Comparison of ENCODE assay signal across 8 mouse cellular contexts in genomic region chr8:72177346-72177925, GRCm38 (mm10). TPM values are rescaled to one million over a fixed set of nuclear protein-coding genes. Genes with fewer than 3 reads are reported as not detected.
DNase-seq lines count a peak whose midpoint lies in the region.

No protein-coding gene starts in this region.

- DNase-seq in left cerebral cortex, adult 18-20 months (ENCODE audit: low spot score in 2 of 2), result peak; percentile 71 to 85
- no peak for DNase-seq in left cerebral cortex, adult 11 months (ENCODE audit: low spot score)
- DNase-seq in cerebellum, postnatal 25 days, result peak; percentile 75 to 85
- peak; percentile 80 for DNase-seq in gastrocnemius, adult 18-20 months (ENCODE audit: low spot score)
- DNase-seq in induced T-regulatory cell, adult 2 months (ENCODE audit: low read depth), result peak; percentile 84
- peak; percentile 60 to 82 for DNase-seq in left cerebral cortex, postnatal 10 days (ENCODE audit: extremely low spot score in 1 of 2, low spot score in 2 of 2)
- DNase-seq in mesoderm, embryonic 11.5 days (ENCODE audit: low read depth, low spot score), result peak; percentile 67
- DNase-seq in right cerebral cortex, postnatal 10 days (ENCODE audit: low spot score in 2 of 2), result peak; percentile 62 to 81

- intact Hi-C loops in left cerebral cortex, postnatal 10 days (cut with DNase I), result loop anchor here (5.0 kb wide), 4 partner anchors 45 to 190 kb away; partner anchors contain the start of gene Ap1m1

RNA-seq across cellular contexts. Expression of gene Hsh2d, which starts 12.0 kb away (rescaled TPM):
- total RNA-seq in left cerebral cortex, adult 18-20 months (2021), result not detected
- not detected for total RNA-seq in gastrocnemius, adult 18-20 months (2021)
- not detected for total RNA-seq in left cerebral cortex, postnatal 10 days (2021)

RNA-seq across cellular contexts. Expression of gene Rab8a, which starts 16.4 kb away (rescaled TPM):
- total RNA-seq in left cerebral cortex, adult 18-20 months (2021), result 10 to 100 TPM; 27.8 to 39.9 TPM
- 10 to 100 TPM in 1 of 2 experiments, 1 to 10 TPM in 1; 8.9 to 10.6 TPM for total RNA-seq in gastrocnemius, adult 18-20 months (2021)
- 10 to 100 TPM; 42.6 to 46.7 TPM for total RNA-seq in left cerebral cortex, postnatal 10 days (2021)

RNA-seq across cellular contexts. Expression of gene Cib3, which starts 35.2 kb away (rescaled TPM):
- total RNA-seq in left cerebral cortex, adult 18-20 months (2021), result not detected
- total RNA-seq in gastrocnemius, adult 18-20 months (2021), result not detected
- not detected for total RNA-seq in left cerebral cortex, postnatal 10 days (2021)

RNA-seq across cellular contexts. Expression of gene Gm11034, which starts 36.0 kb away (rescaled TPM):
- total RNA-seq in left cerebral cortex, adult 18-20 months (2021), result not detected
- total RNA-seq in gastrocnemius, adult 18-20 months (2021), result not detected
- not detected for total RNA-seq in left cerebral cortex, postnatal 10 days (2021)

RNA-seq across cellular contexts. Expression of gene Fam32a, which starts 42.1 kb away (rescaled TPM):
- total RNA-seq in left cerebral cortex, adult 18-20 months (2021), result 10 to 100 TPM; 57.9 to 58.0 TPM
- total RNA-seq in gastrocnemius, adult 18-20 months (2021), result 1 to 10 TPM; 7.3 to 9.4 TPM
- 10 to 100 TPM; 54.0 to 59.4 TPM for total RNA-seq in left cerebral cortex, postnatal 10 days (2021)
